Mouse (Mus musculus): ENCODE results near the gene Rasgrp1.

Gene Rasgrp1

DNA sequence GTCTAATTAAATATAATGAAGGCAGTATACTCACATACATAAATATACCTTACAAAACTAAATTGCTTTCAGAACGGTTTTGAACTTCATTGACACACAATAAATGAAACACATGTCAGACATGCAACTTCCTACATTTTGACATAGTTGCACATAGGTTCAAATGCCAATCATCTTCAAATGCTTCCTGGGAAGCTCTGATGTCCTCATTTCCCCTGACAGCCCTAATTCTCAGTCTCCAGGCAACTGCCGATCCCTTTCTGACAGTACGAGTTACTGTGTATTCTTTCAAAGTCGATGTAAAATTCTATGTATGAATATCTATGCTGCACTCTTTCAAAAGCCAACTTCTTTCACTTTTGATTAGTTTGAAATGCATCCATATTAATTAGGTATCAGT, 100.8 kb downstream of the Rasgrp1 start:
- DNase-seq = no peak

DNA sequence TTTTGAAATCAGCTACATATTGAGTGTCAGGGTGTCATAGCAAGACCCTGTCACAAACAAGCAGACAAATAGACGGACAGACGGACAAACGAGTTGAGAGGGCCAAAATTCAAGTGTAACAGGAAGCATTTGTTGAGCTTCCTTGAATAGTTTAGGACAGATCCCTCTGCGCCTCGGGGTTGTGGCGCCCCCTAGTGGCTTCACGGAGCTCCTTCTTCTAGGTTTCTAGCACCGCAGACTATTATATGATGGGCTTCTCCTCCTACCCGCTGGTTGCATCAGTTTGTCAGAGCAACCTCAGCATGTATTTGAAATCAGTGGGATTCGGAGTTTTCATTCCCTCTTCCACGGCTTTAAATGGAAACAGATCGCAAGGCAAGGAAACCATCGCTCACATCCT, 111.5 kb downstream of the Rasgrp1 start:
- DNase-seq = peak; percentile 74

DNA sequence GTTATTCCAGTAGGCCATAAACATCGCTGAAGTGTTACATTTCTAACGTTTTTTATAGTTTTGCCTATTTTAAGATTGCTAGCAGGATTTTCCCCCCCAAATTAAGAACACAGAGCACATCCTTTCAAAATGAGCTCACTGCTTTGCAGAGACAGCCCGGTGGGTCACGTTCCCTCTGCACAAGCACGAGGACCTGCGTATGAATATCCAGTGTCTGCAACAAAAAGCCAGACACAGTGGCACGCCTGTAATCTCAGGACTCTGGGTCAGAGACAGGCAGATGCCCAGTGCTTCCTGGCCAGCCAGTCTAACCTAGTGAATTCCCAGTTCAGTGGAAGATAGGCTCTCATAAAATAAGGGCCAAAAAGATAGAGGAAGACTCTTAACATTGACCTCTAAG, 112.5 kb downstream of the Rasgrp1 start:
- no peak for DNase-seq

Measured in layer of hippocampus, adult 9-11 months (tissue).